Mouse (Mus musculus): ENCODE results near the gene Metap2.

Gene Metap2

DNA sequence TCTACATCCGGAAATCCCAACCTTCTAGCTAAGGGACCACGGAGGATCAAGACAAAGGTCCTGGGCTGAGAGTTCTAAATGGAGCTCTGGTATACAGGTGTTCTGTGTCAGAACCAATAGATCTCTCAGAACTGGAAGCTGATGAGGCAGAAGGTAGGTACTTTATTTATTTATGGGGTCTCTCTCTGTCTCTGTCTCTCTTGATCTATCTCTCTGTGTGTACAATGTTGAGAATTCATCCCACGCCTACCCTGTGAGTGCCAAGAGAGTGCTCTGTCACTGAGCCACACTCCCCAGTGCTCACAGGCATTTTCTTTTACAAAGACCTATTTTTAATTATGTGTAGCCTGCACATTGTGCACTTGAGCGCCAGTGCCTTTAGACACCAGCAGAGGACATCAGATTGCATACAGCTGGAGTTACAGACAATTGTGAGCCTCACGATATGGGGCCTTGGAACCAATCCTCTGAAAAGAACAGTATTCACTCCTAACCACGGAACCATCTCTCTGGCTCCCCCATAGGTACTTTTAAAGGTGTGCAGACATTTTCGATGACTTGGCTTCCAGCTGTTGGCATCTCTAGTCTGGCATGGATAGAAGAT, at the start of gene Metap2:
Gene Metap2 (minus strand): TSS at position 51 of the 604 bp plus-strand sequence.
- ATAC-seq (ENCODE audit: insufficient number of reproducible peaks, low FRiP score, low TSS enrichment): no peak

DNA sequence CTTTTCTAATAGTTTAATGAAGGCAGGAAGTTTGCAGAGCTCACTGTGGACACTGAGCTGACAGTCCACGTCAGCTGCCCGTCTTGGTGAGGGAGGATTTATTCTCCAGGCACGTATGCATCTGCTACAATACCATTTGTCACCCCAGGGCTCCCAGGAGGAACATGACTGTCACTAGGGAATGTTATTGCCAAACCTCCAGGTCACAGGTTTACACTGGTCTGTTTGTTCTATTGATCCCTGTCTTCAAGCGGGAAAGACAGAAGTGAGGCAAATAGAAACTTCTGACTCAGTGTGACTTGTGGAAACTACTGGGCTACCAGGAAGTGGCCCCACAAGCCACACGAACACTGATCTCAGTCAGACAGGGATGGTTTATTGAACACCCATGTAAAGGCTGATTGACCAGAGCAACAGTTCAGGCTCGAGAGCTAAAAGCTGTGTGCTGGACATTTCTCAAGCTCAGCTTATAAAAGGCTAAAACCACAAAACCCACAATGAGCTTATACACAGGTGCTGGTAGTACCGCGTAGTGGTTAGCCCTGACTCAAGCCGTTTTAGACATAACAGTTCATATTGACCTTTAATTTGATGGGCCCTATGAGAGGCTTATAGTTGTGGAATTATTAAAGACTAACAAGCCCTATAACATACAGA, 49.1 kb upstream of the Metap2 start:
- peak; percentile 37; the same call in 1 of the 2 replicates for ATAC-seq (ENCODE audit: insufficient number of reproducible peaks, low FRiP score, low TSS enrichment)

GRCm38 (mm10) chr10:93945364-93945763, 48.5 kb upstream of the Metap2 start:
- peak; percentile 70 for ATAC-seq (ENCODE audit: insufficient number of reproducible peaks, low FRiP score, low TSS enrichment)

- ATAC-seq (ENCODE audit: insufficient number of reproducible peaks, low FRiP score, low TSS enrichment): no peak
These were observed 47.3 kb upstream of the Metap2 start for GRCm38 (mm10) chr10:93944241-93944640.

DNA sequence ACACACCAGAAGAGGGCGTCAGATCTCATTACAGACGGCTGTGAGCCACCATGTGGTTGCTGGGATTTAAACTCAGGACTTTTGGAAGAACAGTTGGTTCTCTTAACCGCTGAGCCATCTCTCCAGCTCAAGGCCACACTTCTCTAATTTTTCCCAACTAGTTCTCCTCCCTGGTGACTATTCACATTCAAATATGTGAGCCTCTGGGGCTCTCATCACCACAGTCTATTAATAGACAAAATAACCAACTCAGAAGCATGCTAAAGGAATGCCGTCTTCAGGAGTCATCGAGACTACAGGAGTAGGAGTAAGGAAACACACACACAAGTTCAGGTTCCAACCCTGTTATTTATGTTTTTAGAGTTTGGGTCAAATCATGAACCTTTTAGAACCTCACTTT, 43.4 kb upstream of the Metap2 start:
- no peak for ATAC-seq (ENCODE audit: insufficient number of reproducible peaks, low FRiP score, low TSS enrichment)

DNA sequence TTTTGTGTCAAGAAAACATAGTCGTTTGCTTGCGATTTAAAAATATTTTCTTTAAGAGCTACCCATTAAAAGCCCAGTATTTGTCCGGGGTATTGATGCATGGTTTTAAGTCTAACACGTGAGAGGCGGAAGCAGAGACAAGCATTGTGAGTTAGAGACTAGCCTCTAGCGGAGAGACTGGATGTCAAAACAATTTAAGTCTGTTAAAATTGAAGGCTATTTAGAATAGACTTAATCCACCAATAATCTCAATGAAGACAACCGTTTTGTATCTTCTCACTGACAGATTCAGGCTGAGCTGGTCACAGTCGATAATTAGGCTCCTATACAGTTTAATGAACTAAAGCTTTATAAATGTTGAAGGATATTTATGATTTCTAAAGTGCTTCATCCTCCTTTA, 42.8 kb upstream of the Metap2 start:
- ATAC-seq (ENCODE audit: insufficient number of reproducible peaks, low FRiP score, low TSS enrichment): no peak

GRCm38 (mm10) chr10:93938844-93939271, 42.0 kb upstream of the Metap2 start:
- peak; percentile 52 for ATAC-seq (ENCODE audit: insufficient number of reproducible peaks, low FRiP score, low TSS enrichment)

DNA sequence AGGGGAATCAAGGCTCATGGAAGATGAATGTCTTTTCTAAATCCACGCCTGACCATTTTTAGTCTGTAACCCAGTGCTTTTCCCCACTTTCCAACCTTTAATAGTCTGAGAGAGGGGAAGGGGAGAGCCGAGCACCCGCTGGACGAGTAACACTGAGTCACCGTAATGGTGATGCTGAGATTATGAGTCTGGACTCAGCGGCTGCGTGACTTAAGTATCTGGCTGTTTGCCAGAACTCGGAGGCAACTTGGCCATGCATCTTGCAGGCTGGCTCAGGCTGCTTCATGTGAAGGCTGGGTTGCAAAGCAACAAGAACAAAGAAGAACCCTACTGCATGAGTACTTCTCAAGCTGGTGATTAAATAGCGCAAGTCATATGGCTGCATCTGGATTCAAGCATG, 37.1 kb upstream of the Metap2 start:
- no peak for ATAC-seq (ENCODE audit: insufficient number of reproducible peaks, low FRiP score, low TSS enrichment)

DNA sequence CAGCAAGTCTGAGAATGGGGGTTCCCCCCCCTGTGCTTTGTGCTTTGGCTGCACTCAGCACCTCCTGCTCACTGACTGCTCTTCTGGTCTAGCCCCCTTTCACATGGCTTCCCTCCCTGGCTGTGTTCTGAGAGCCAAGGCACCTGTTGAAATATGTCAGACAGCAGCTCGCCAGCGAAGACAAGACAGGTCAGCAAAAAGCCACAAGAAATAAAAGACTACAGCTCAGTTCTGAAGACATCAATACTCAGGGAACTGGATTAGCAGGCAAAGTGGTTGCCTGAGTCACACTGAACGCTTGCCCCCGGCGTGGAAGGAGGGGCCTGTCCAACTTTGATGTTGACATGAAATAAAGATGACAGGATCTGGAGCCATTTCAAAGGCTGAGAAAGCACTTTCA, 36.0 kb upstream of the Metap2 start:
- no peak for ATAC-seq (ENCODE audit: insufficient number of reproducible peaks, low FRiP score, low TSS enrichment)

DNA sequence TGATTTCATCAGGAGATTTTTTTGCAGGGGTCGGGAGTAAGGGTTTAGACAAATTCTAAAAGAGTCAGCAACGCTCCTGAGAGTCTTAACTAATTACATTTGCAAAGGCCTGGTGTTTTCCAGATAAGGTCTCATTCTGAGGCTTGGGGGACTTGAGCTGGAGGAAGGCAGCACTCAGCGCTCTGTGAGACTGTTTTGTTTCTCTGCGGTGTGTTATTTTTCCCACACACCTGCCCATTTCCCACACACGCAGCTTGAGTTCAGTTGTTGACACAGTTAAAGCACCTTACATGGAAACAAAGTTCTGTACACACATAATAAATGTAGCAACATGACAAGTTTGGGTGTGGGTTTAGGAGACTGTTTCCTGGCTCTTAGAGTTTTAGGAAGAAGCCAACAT, 35.1 kb upstream of the Metap2 start:
- no peak for ATAC-seq (ENCODE audit: insufficient number of reproducible peaks, low FRiP score, low TSS enrichment)

GRCm38 (mm10) chr10:93931431-93931830, 34.5 kb upstream of the Metap2 start:
- no peak for ATAC-seq (ENCODE audit: insufficient number of reproducible peaks, low FRiP score, low TSS enrichment)

GRCm38 (mm10) chr10:93930236-93930824, 33.4 kb upstream of the Metap2 start:
- no peak for ATAC-seq (ENCODE audit: insufficient number of reproducible peaks, low FRiP score, low TSS enrichment)

GRCm38 (mm10) chr10:93924666-93925065, 27.8 kb upstream of the Metap2 start:
- ATAC-seq (ENCODE audit: insufficient number of reproducible peaks, low FRiP score, low TSS enrichment): no peak

GRCm38 (mm10) chr10:93921160-93921559, 24.3 kb upstream of the Metap2 start:
- ATAC-seq (ENCODE audit: insufficient number of reproducible peaks, low FRiP score, low TSS enrichment): no peak

GRCm38 (mm10) chr10:93919227-93919626, 22.3 kb upstream of the Metap2 start:
- peak; percentile 40 for ATAC-seq (ENCODE audit: insufficient number of reproducible peaks, low FRiP score, low TSS enrichment)

DNA sequence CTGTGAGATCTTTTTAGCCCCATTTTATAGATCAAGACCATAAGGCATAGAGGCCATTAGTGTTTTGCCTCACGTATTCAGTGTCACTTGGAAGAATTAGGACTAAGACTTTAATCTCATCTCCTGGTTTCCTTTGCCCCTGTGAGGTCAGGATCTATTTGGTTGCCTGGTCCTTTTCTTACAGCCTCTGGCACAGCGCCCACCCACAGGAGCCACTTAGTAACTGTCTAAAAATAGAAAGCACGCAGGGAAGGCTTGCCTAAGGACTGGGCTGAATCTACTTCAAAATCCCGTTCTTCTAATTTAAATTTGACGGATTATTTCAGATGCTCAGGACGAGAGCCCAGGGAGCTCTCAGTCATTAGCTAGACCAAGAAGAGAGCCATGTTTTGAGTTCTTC, 21.8 kb upstream of the Metap2 start:
- ATAC-seq (ENCODE audit: insufficient number of reproducible peaks, low FRiP score, low TSS enrichment): no peak

DNA sequence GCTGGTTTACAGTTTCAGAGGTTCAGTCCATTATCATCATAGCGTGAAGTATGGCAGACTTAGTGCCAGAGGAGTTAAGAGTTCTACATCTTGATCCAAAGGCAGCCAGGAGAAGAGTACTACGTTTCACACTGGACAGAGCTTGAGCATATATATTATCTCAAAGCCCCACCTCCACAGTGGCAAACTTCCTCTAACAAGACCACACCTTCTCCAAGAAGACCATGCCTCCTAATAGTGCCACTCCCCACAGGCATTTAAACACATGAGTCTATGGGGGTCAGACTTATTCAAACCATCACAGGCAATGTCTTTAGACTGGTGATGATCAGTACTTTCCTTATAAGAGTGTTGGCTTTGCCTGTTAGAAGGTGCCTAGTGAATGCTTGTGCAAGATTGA, 21.2 kb upstream of the Metap2 start:
- ATAC-seq (ENCODE audit: insufficient number of reproducible peaks, low FRiP score, low TSS enrichment): no peak

DNA sequence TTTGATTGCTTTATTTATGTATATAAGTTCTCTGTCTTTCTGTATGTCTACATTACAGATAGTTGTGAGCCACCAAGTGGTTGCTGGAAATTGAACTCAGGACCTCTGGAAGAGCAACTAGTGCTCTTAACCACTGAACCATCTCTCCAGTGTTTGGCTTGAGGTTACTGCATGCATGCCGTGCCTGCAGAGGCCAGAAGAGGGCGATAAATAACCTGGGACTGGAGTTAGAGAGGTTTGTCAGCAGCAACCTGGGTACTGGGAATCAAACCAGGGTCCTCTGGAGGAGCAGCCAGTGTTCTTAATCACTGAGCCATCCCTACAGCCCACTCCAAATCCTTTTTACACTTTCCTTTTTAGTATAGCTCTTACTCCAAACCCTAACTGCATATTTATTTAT, 19.9 kb upstream of the Metap2 start:
- no peak for ATAC-seq (ENCODE audit: insufficient number of reproducible peaks, low FRiP score, low TSS enrichment)

GRCm38 (mm10) chr10:93915531-93916275, 18.8 kb upstream of the Metap2 start:
- no peak for ATAC-seq (ENCODE audit: insufficient number of reproducible peaks, low FRiP score, low TSS enrichment)

- no peak for ATAC-seq (ENCODE audit: insufficient number of reproducible peaks, low FRiP score, low TSS enrichment)
These were observed 16.6 kb upstream of the Metap2 start for GRCm38 (mm10) chr10:93913525-93913924.

DNA sequence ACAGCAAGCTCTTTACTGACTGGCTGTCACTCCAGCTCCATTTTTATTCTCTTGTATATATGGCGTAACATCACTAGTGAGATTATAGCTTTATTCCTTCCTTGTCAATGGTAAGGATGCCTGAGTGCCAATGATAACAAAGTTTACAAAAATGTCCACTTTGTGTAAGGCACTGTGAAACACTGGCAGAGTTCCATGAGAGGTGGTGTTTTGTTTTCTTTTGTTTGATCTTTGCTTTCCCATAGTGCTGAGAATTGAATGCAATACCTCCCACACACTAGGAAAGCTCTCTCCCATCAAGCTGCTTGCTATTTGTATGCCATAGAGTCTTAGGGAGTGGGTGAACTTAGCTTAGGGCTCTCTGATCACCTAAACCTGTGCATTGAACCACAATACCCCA, 16.0 kb upstream of the Metap2 start:
- no peak for ATAC-seq (ENCODE audit: insufficient number of reproducible peaks, low FRiP score, low TSS enrichment)

All from cerebellum, adult (tissue).